Mouse (Mus musculus) cortical plate, adult 2 months (tissue): ENCODE data around the gene Erf. TPM values are rescaled to one million over a fixed set of nuclear protein-coding genes. Genes with fewer than 3 reads are reported as not detected.
A peak's percentile ranks its signal among the peaks of the same experiment; 100 is the strongest.

ENCODE experiments used
- H3K27ac ChIP-seq: fragments of 200-500 bp; 2 replicates; pipeline ENCODE4 v1.5.1; 2012; ENCODE audit warnings: low read length, control low read depth, inconsistent platforms; ENCODE audit not compliant: insufficient read depth
- H3K4me1 ChIP-seq: fragments of 200-500 bp; 2 replicates; pipeline ENCODE4 v1.6.1; 2011; ENCODE audit warnings: low read length; ENCODE audit not compliant: control insufficient read depth, insufficient read depth
- H3K4me3 ChIP-seq: fragments of 200-500 bp; 2 replicates; pipeline ENCODE4 v1.5.1; 2011; ENCODE audit warnings: mild to moderate bottlenecking, low read length, control low read depth; ENCODE audit not compliant: insufficient read depth
- CTCF ChIP-seq: fragments of 200-500 bp; IDR thresholded peaks from 2 replicates; pipeline ENCODE4 v1.5.1; 2011; ENCODE audit warnings: mild to moderate bottlenecking, control low read depth, low read length; ENCODE audit not compliant: insufficient read depth; ENCODE audit errors: extremely low read depth
- POLR2A ChIP-seq: fragments of 200-500 bp; IDR thresholded peaks from 2 replicates; pipeline ENCODE4 v1.6.1; 2011; ENCODE audit warnings: mild to moderate bottlenecking, low read length, control low read depth; ENCODE audit not compliant: insufficient read depth; ENCODE audit errors: extremely low read depth
- polyA plus RNA-seq: library from polyadenylated mRNA; depleted of rRNA; stranded (reverse); fragments of >200 nt; gene quantifications from 2 replicates; pipeline ENCODE4 v1.2.3, GENCODE M21; 2012

Gene Erf
- polyA plus RNA-seq, 1 experiment, result 48.6 TPM

GRCm38 (mm10) chr7:25227523-25228300, 22.8 kb downstream of the Erf start:
- Histone ChIP-seq H3K4me1 (0 out of 2 replicates have a peak, but pooled peaks cover 3% of the 10 kb centered on the region), H3K4me3 (no peak overlapping the region), H3K27ac (no peak overlapping the region)
- no peak for TF ChIP-seq CTCF
- 0 out of 2 replicates have a peak, but pooled peaks have one; percentile 15 for TF ChIP-seq POLR2A

- Histone ChIP-seq H3K27ac (no peak overlapping the region), H3K4me3 (no peak overlapping the region; the same call in 1 of the 2 replicates), H3K4me1 (no peaks in the 10 kb centered on the region)
- TF ChIP-seq POLR2A (no peak), CTCF (no peak)
Measured at GRCm38 (mm10) chr7:25222275-25222967, 28.1 kb downstream of the Erf start.

DNA sequence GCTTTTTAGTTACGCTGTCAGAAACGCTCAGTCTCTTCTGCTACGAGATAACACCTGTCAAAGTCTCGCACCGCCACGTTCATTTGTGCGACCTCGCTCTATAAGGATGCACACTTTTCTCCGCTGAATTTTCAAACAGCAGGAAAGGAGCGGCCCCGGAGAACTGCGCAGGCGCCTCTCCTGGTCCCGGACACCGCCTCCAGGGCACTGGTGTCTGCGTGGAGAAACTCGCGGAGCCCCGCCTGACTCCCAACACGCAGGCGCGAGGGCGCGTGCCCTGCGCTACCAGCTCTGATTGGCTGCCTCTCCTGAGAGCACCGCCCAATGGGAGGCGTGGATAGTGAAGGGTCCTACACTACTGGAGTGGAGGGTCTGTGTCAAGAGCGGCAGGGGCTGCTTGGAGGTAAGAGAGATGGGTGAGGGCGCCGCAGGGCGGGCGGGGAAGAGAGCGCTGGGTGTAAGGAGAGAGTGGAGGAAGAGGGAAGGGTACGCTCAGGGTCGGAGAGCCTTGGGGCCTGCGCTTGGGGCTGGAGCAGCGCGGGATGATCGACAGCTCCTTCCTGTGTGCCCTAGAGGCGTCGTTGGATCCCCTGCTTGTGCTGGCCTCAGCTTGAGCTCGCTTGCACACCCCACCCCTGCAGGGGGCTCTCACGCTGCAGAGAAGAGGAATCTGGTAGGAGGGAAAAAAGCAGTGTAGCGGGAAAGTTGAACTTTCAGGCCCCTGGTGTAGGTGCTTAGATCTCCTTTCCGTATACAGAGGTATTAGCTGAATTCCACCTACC, 29.3 kb downstream of the Erf start, which contains the start of gene Zfp526:
Zfp526 (plus strand) TSS at position 324 of the 782 bp plus-strand sequence.
- TF ChIP-seq POLR2A (peak; percentile 87), CTCF (no peak)
- no peak within 1 kb of the TSS for H3K27ac ChIP-seq
- no peaks in the 10 kb centered on the region for H3K4me1 ChIP-seq
- H3K4me3 ChIP-seq, result peak within 1 kb of the TSS; percentile 60

- TF ChIP-seq POLR2A, result no peak
- TF ChIP-seq CTCF, result no peak
- Histone ChIP-seq H3K27ac (0 out of 2 replicates have a peak within 1 kb of the TSS, but pooled peaks have one; percentile 19), H3K4me1 (no peaks in the 10 kb centered on the region), H3K4me3 (peak within 1 kb of the TSS; percentile 86)
Measured at GRCm38 (mm10) chr7:25220457-25221101, 30.0 kb downstream of the Erf start, which contains the start of gene Dedd2. Dedd2 (minus strand) TSS chr7:25220615.

DNA sequence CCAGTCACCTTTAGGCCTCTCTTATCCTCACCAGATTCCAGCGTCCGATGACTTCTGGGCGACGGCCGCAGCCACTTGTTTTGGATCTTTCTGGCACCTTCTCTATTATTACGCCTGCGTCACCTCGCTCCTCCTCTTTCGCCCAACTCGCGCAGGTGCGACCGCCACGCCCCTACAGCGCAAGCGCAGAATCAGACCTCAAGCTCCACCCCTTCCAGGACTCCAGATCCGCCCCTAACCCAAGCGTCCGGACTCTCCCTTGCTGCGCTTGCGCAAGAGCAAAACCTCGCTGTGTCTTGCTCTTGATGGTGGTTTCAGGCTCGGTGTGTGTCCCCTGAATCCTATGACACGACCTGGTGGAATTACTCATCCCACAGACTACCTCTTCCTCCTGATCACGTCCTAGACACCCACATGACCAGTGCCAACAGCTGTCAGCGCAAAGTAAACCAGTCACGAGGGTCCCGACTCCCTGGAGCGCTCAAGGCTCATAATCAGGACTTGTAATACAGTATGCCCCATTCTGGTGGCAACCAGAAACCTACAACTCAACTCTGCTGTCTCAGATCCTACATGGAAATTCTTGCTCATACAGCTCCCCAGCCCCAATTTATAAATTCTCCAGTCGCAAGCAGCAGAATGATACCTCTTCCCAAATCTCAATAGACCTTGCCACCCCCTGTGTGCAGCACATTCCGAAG, 30.7 kb downstream of the Erf start:
- H3K4me3 ChIP-seq, result peak overlapping the region; percentile 86
- no peaks in the 10 kb centered on the region for H3K4me1 ChIP-seq
- TF ChIP-seq CTCF (no peak), POLR2A (peak; percentile 83)
- H3K27ac ChIP-seq, result 0 out of 2 replicates have a peak overlapping the region, but pooled peaks have one; percentile 19

GRCm38 (mm10) chr7:25219416-25219750, 31.2 kb downstream of the Erf start:
- no peaks in the 10 kb centered on the region for H3K4me1 ChIP-seq
- H3K4me3 ChIP-seq, result peak overlapping the region; percentile 86
- H3K27ac ChIP-seq, result 0 out of 2 replicates have a peak overlapping the region, but pooled peaks have one; percentile 19
- no peak for TF ChIP-seq POLR2A
- no peak for TF ChIP-seq CTCF

GRCm38 (mm10) chr7:25218705-25219415, 31.7 kb downstream of the Erf start:
- no peak overlapping the region for H3K27ac ChIP-seq
- TF ChIP-seq POLR2A, result no peak
- no peak for TF ChIP-seq CTCF
- peak overlapping the region; percentile 86 for H3K4me3 ChIP-seq
- H3K4me1 ChIP-seq, result no peaks in the 10 kb centered on the region
